Mouse (Mus musculus) embryonic fibroblast, embryonic 13.5 days (primary cell): ENCODE data around the gene Gm17387.
A peak's percentile ranks its signal among the peaks of the same experiment; 100 is the strongest.

Experiments used
- CTCF ChIP-seq: IDR thresholded peaks from 2 replicates; pipeline ENCODE4 v1.5.1; 2011; ENCODE audit warnings: mild to moderate bottlenecking, control low read depth, low read length, moderate library complexity, borderline replicate concordance; ENCODE audit not compliant: insufficient read depth
- POLR2A ChIP-seq: IDR thresholded peaks from 2 replicates; pipeline ENCODE4 v1.6.1; 2011; ENCODE audit warnings: low read depth, mild to moderate bottlenecking, control low read depth, low read length, moderate library complexity

DNA sequence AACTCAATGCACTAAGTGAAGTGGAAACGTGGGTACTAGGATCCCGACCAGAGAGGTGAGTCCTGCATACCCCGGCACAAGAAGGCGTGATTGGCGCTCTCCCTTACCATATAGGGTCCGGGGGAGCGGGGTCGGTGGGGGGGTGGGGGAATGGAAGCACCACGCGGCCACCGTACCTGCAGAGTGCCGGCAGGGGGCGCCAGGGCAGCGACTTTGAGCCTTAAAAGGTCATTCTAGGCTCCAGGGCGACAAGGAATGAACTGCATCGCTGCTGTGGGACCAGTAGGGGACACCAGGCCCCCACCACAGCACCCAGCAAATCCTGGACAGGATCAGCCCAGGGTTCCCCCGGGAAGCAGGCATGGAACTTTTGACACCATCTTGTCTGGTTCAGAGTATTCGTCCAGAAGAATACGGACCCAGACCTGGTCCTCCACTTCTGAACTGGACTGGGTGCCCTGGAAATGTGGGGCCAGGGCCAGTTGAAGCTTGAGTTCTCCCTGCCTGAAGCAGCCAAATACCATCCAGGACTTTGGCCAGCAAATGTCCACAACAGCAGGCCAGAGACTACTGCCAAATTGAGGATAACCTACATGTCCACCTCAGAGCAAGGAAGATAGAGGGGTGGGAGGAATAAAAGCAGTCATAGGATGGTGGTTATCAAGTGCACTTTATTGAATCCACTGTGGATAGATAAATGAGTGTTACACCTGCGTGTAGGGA lies 19.8 kb upstream of the Gm17387 start:
- TF ChIP-seq POLR2A (no peak; the same call in none of the 2 replicates), CTCF (peak; percentile 82)
